Mouse (Mus musculus) layer of hippocampus, postnatal 36 days (tissue): ENCODE measurements at regions not wholly inside any gene's neighbourhood (a gene's known extent, or its start where the extent isn't known, plus 50 kb on each side); places are given as distances from the start of the nearest gene placed in this dataset.
A peak's percentile ranks its signal among the peaks of the same experiment; 100 is the strongest.

Experiments
- DNase-seq, 2 experiments: peaks; one replicate each; pipeline ENCODE4 v3.0.0; 2022

DNA sequence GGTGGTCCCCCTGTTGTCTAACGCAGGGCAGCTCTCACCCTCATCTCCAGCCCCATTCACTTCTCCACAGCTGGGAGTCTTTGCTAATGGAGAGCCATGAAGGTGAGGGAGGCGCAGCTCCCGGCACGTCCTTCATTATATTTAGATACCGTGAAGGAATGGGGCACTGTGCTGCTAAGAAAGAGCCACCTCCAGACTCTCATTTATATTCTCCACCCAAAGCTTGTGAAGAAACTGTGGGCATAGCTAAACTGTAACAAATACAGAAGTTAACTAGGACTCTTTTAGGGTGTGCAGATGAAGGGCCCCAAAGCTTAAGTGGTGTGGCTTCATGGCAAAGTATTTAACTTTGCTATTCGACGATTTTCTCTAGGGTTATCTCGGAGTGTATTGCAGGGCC is 136.4 kb downstream of the Ddx11 start:
- DNase-seq = no peak

DNA sequence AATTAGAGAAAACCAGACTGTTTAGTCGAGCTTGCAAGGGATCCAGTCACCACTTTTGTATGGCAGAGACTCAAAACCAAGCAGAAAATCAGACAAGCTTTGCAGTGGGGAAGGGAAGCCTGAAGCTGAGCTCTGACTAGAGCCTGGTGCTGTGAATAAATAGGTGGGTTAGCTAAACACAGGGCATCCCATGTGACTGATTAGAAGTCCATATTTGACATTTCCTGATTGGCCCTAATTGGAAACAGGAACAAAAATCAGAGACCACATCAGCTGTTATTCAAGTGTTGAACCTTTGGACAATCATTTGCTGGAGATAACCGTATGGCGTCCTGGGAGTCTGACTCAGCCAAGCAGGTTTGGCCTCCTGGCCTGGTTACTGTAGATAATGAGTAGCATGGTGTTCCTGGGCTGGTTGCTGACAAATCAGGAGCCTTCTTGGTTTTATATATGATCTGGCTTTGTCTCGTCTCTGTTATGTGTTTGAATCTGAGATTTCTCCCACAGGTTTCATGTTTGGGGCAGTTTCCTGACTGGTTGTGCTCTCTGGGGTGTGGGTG is 139.4 kb downstream of the Ddx11 start:
- no peak for DNase-seq

- no peak for DNase-seq
These were observed 140.1 kb downstream of the Ddx11 start for GRCm38 (mm10) chr17:66263405-66263804.

DNA sequence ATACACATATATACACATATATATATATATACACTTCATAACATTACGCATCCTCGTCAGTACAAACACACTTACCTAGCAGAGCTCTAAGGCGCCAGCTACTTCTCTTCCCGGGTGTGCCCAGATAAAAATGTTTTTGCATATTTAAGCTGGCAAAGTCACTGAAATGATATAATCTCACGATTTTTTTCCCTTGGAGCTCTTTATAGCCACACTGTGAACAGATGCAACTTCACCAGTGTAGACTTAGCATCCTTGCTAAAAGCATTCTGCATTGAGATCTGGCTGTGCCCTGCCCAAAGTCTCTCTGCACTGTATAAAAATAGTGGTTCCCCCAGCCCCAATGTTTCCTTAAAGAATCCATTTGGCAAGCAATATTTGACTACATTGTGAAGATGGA is 143.5 kb downstream of the Ddx11 start:
- DNase-seq = no peak

DNA sequence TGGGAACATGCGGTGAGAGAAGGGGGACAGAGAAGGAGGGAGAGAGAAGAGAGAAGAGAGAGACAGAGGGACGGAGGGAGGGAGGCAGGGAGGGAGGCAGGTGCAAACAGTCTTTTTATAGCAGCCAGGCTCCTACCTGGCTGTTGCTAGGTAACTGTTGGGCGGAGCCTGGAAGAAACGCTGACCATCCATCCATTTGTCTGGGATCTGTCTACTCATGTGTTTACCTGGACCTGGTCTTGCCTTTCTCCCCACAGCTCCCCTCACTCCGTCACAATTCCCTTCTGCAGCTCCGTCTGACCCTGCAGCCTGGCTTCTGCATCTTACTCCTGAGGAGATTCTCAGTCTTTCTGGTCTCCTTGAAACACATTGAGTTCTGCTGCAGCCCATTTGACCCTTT is 144.5 kb downstream of the Ddx11 start:
- DNase-seq = no peak

DNA sequence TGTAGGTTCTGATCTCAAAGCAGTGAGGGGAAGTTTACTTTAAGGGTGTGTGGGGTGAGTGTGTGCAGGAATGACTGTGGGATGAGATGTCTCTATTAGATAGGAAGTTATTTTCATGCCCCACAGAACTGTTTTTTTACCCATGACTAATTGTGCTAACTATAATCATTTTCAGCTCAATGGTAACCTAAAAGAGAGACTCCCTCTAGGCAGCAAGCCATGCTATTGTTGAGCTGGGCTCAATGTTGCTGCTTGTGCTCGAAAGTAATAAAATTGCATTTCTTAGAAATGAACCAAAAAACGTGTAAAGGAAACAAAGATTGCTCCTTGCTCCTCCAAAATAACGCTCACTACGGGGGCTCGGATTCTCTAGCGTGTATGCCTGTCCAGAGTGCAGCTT is 146.2 kb downstream of the Ddx11 start:
- DNase-seq = no peak

- no peak for DNase-seq
These were observed 148.6 kb downstream of the Ddx11 start for GRCm38 (mm10) chr17:66271906-66272305.

GRCm38 (mm10) chr17:66276778-66277177 is 153.5 kb downstream of the Ddx11 start:
- DNase-seq = peak; percentile 81 to 85

DNA sequence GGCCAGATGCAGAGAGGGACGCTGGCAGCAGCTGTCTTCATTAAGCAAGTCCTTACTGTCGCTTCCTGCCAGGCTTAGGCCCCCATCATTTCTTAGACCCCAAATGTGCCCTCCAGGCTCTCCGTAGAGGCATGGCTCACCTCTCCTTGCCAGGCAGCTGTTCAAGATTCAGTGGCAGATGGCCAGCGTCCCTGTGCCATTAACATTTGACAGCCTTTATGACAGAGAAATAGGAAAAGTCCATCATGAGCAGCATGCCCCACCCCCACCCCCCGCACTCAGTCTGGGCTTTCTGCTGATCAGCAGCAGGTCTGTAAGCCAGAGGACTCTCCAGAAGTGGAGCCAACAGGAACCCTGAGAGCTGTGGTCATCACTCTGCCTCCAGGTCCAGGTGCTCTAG is 154.7 kb downstream of the Ddx11 start:
- no peak for DNase-seq

- DNase-seq = no peak
These were observed 162.0 kb downstream of the Ddx11 start for GRCm38 (mm10) chr17:66285295-66285694.
